Mouse (Mus musculus) frontal cortex, adult 2 months (tissue): ENCODE measurements around the gene Kmt2d. TPM values are rescaled to one million over a fixed set of nuclear protein-coding genes. Genes with fewer than 3 reads are reported as not detected.
A peak's percentile ranks its signal among the peaks of the same experiment; 100 is the strongest.

Source experiments
- DNase-seq, 2 experiments: peaks; one replicate each; pipeline ENCODE4 v3.0.0; 2022; ENCODE audit warnings: low spot score in 1 of 2; ENCODE audit errors: extremely low spot score in 1 of 2
- polyA plus RNA-seq: library from polyadenylated mRNA; depleted of rRNA; stranded (reverse); fragments of >200 nt; gene quantifications from 2 replicates; pipeline ENCODE4 v1.2.3, GENCODE M21; 2012

Kmt2d gene
- polyA plus RNA-seq, 1 experiment, result 48.6 TPM

- peak in 1 of 2 experiments; percentile 87 for DNase-seq
These were observed 65.5 kb downstream of the Kmt2d start for GRCm38 (mm10) chr15:98805324-98806040.

DNA sequence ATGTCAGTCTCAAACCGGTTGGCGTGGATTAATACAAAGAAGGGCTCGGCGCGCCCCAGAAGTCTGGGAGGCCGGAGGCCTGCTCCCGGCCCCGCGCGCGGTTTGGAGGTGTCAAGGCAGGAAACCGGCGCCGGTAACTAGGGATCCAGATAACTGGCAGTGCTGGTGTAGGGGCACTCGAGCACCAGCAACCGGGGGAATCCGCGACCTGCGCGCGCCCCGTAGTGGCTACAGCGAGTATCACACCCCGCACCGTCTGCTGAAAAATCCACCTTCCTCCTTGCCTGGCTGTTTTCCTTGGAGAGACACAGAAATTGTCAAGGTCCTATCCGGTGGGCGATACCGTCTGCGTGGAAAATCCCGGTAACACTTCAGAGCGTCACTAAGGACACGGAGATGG, 67.0 kb downstream of the Kmt2d start:
- peak; percentile 79 to 97 for DNase-seq

DNA sequence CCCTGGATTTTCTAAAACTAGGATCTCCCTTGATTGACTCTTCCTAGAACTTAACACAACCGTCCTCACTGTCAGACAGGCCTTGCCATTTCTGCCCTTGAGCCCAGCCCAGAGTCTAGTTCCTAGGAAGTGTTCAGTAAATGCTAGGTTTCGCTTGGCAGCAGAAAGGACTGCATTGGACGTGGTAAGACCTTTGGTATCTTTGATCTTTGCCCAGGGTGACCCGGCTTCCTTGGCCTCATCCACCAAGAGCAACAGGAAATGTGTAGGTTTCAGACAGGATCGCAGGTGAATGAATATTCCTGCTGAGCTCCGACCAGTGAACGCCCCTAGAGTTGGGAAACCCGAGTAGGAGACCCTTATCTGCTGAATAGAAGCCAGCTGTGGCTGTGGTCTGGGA, 68.1 kb downstream of the Kmt2d start:
- no peak for DNase-seq

DNA sequence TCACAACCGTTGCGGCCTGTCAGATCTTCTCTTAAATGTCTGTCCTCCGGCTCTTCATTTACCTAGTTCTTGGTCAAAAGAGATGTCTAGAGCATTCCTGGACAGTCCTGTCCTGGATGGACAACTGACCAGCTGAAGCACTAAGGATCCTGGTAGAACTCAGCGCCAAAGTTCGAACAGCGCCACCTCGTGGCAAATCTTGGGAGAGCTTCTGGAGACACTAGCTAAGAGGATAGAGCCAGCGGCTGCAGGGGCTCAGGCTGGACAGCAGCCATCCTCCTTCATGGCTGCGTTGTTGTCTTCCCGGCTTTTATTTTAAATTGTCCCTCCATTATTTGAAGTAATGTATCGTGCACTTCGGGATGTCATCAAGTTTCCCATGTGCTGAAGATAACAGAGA, 71.6 kb downstream of the Kmt2d start:
- peak in 1 of 2 experiments; percentile 92 for DNase-seq

DNA sequence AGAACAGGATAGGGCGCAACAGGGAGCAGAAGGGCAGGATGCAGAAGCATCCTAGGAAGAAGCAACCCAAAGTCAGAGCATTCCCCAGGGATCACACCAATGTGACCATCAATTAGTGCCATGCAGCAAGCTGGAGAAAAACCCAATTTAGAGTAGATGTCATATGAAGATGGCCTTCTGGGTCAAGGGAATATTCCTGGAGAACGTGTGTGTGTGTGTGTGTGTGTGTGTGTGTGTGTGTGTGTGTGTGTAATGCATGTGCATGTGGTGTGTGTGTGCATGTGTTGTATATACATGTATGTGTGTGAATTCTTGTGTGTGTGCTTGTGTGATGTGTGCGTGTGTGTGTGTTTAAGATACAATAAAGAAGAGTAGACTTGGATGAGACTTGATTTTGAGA, 72.1 kb downstream of the Kmt2d start:
- no peak for DNase-seq

DNA sequence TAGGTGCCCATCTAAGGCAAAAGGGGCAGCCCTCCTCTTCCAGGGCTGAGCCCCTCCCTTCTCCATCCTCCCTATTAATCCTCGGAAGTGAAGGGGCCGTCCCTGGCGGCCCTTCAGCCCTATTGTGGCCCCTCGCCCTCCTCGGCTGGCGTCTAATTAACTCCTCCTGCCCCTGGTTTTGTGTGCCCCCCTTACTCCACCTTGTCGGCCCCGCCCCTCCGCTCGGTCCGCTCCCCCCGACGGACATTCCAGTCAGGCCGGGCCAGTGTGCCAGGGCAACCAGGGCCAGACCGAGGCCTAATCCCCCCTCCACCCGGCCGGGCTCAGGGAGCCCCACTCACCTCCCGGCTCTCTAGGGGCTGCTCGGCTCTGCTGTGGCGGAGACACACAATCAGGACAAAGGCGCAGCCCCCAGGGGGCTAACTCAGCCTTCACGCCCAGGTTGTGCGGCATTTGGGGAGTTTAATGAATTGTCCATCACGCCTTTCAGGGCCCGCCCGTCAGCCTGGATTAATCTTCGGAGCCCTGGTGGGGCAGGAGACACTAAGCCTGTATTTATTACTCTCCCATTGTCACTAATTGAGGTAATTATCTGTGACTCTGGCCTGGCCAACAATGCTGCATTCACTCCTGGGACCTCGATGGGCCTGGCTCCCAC, 73.0 kb downstream of the Kmt2d start:
- DNase-seq, result no peak

GRCm38 (mm10) chr15:98796803-98797595, 74.0 kb downstream of the Kmt2d start:
- DNase-seq, result peak in 1 of 2 experiments; percentile 41

- peak in 1 of 2 experiments; percentile 31 for DNase-seq
These were observed 77.8 kb downstream of the Kmt2d start for GRCm38 (mm10) chr15:98793141-98793698.

DNA sequence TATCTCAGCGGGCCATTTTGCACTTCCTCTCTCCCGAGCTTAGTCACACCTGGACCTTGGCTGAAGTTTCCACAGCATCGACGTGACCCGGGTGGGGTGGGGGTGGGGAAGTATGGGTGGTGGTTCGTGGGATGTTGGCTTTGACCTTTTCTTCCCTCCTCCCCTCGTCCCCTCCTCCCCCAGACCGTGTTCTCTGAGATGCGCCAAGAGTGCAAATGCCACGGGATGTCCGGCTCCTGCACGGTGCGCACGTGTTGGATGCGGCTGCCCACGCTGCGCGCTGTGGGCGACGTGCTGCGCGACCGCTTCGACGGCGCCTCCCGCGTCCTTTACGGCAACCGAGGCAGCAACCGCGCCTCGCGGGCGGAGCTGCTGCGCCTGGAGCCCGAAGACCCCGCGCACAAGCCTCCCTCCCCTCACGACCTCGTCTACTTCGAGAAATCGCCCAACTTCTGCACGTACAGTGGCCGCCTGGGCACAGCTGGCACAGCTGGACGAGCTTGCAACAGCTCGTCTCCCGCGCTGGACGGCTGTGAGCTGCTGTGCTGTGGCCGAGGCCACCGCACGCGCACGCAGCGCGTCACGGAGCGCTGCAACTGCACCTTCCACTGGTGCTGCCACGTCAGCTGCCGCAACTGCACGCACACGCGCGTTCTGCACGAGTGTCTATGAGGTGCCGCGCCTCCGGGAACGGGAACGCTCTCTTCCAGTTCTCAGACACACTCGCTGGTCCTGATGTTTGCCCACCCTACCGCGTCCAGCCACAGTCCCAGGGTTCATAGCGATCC, 78.6 kb downstream of the Kmt2d start:
- DNase-seq, result peak in 1 of 2 experiments; percentile 71

- DNase-seq, result no peak
These were observed 79.2 kb downstream of the Kmt2d start for GRCm38 (mm10) chr15:98791771-98792170.

GRCm38 (mm10) chr15:98791221-98791620, 79.8 kb downstream of the Kmt2d start:
- no peak for DNase-seq

DNA sequence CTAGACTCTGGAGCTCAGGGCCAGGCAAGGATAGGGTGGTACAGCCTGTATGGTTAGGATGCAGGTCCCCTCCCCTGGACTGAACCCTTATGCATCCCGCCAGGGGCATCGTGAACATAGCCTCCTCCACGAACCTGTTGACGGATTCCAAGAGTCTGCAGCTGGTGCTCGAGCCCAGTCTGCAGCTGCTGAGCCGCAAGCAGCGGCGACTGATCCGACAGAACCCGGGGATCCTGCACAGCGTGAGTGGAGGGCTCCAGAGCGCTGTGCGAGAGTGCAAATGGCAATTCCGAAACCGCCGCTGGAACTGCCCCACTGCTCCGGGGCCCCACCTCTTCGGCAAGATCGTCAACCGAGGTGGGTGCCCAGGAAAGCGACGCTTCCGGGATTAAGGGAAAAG, 80.2 kb downstream of the Kmt2d start:
- DNase-seq, result no peak

DNA sequence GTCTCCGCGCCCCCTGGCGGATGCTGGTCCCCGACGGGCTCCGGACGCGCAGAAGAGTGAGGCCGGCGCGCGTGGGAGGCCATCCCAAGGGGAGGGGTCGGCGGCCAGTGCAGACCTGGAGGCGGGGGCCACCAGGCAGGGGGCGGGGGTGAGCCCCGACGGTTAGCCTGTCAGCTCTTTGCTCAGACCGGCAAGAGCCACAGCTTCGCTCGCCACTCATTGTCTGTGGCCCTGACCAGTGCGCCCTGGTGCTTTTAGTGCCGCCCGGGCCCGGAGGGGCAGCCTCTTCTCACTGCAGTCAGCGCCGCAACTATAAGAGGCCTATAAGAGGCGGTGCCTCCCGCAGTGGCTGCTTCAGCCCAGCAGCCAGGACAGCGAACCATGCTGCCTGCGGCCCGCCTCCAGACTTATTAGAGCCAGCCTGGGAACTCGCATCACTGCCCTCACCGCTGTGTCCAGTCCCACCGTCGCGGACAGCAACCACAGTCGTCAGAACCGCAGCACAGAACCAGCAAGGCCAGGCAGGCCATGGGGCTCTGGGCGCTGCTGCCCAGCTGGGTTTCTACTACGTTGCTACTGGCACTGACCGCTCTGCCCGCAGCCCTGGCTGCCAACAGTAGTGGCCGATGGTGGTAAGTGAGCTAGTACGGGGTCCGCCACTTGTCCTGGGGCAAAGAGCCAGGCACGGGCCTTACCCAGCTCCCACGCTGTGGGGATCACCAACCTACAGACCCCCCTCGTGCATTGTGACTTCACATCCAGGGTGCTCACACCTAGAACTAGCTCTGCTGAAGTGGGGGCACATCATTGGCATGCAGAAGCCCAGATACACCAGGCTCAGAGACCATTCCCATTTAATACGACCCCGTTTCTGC, 81.1 kb downstream of the Kmt2d start, which contains the start of gene Wnt1:
Gene Wnt1, plus strand, starts transcription at position 197 of the 875 bp plus-strand sequence.
- DNase-seq, result no peak

DNA sequence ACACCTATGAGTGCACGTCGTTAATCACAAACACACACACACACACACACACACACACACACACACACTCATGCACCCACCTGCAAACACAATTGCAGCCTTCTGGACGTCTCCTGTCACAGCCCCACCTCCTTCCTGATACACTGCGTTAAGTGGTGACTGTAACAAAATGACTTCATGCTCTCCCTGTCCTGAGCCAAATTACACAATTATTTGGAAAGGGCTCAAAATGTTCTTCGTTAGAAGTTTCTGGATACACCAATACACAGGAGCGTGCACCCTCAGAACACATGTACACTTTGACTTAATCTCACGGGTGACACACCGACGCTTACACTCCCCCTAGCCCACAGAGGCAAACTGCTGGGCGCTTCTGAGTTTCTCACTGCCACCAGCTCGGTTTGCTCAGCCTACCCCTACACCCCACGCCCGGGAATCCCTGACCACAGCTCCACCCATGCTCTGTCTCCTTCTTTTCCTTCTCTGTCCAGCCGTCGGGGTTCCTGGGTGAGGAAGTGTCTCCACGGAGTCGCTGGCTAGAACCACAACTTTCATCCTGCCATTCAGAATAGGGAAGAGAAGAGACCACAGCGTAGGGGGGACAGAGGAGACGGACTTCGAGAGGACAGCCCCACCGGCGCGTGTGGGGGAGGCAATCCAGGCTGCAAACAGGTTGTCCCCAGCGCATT, 81.9 kb downstream of the Kmt2d start:
- no peak for DNase-seq

DNA sequence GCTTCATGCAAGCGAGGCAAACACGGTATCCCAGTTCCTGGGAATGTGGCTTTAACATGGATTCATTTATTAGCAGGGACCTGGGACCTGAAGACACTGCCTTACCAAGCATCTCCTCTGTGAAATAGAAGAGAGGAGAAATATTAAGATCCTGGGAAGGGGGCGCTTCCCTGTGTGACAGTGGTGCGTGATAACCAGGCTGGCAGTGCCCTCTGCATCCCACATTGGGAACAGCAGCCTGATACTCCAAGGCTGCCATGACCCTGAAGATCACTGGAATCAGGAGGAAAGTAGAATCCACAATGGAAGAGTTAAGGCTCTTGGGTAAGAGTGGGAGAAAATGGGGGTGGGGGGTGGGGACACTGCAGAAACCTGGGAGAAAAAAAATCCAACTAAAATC, 83.1 kb downstream of the Kmt2d start:
- DNase-seq, result peak in 1 of 2 experiments; percentile 49

- DNase-seq, result no peak
These were observed 85.3 kb downstream of the Kmt2d start for GRCm38 (mm10) chr15:98785744-98786143.
